Mouse (Mus musculus) liver, embryonic 13.5 days (tissue): Measurements from ENCODE around the gene 1110025L11Rik. TPM values are rescaled to one million over a fixed set of nuclear protein-coding genes. Genes with fewer than 3 reads are reported as not detected.
"Not testable (repeated sequence)": the region's sequence is repeated elsewhere in the genome, so short reads cannot be mapped to it uniquely, and the experiment has no call there.

Source experiments
- ATAC-seq: fragments of 200-750 bp; cut with Nextera tagmentation; 2 replicates; pipeline ENCODE4 v1.8.0; 2017; ENCODE audit warnings: low read depth, mild to moderate bottlenecking, moderate number of reproducible peaks, moderate library complexity
- DNase-seq: peaks from one replicate; pipeline ENCODE4 v3.0.0; 2022
- H3K27ac ChIP-seq: fragments of 300-500 bp; sonication (generic); 2 replicates; pipeline ENCODE4 v1.5.1; 2015; ENCODE audit warnings: moderate library complexity, mild to moderate bottlenecking, inconsistent platforms
- H3K27me3 ChIP-seq: fragments of 300-500 bp; sonication (generic); 2 replicates; pipeline ENCODE4 v1.6.1; 2015; ENCODE audit warnings: mild to moderate bottlenecking, inconsistent platforms
- H3K36me3 ChIP-seq: fragments of 300-500 bp; sonication (generic); 2 replicates; pipeline ENCODE4 v1.6.1; 2015; ENCODE audit warnings: mild to moderate bottlenecking, inconsistent platforms
- H3K4me1 ChIP-seq: fragments of 300-500 bp; sonication (generic); replicated peaks from 2 replicates; pipeline ENCODE4 v1.6.1; 2015; ENCODE audit warnings: inconsistent platforms
- H3K4me2 ChIP-seq: fragments of 300-500 bp; sonication (generic); 2 replicates; pipeline ENCODE4 v1.6.1; 2015; ENCODE audit warnings: inconsistent platforms, mild to moderate bottlenecking, moderate library complexity
- H3K4me3 ChIP-seq: fragments of 300-500 bp; sonication (generic); replicated peaks from 2 replicates; pipeline ENCODE4 v1.5.1; 2015; ENCODE audit warnings: mild to moderate bottlenecking, inconsistent platforms
- H3K9ac ChIP-seq: fragments of 300-500 bp; sonication (generic); 2 replicates; pipeline ENCODE4 v1.6.1; 2015; ENCODE audit warnings: mild to moderate bottlenecking, inconsistent platforms
- H3K9me3 ChIP-seq: fragments of 300-500 bp; sonication (generic); replicated peaks from 2 replicates; pipeline ENCODE4 v1.6.1; 2016; ENCODE audit warnings: inconsistent platforms
- WGBS: fragments of 180-500 bp; shearing (Covaris S2); methylation state at CpG from one replicate; pipeline ENCODE4 v1.1.7; 2015; ENCODE audit not compliant: insufficient replicate concordance; 5-methylcytosine and 5-hydroxymethylcytosine counted together
- polyA plus RNA-seq: library from polyadenylated mRNA; unstranded; fragments of >200 nt; fragmentation: Nextera tagmentation; extraction: Ambion mirVana; gene quantifications from 2 replicates; pipeline ENCODE4 v1.2.1, GENCODE M21; 2015

Gene 1110025L11Rik
- polyA plus RNA-seq, result not detected in 2 replicates

GRCm38 (mm10) chr16:89063902-89064301, at the start of gene 1110025L11Rik:
TSS of gene 1110025L11Rik (minus strand) at chr16:89064002.
- H3K4me3 ChIP-seq, H3K9ac ChIP-seq, H3K4me1 ChIP-seq, H3K9me3 ChIP-seq, H3K4me2 ChIP-seq, ATAC-seq, DNase-seq, H3K27ac ChIP-seq, H3K27me3 ChIP-seq, H3K36me3 ChIP-seq: not testable (repeated sequence)
- no CpG with 5 or more reads among the region's 2 CpGs for whole genome bisulfite sequencing

DNA sequence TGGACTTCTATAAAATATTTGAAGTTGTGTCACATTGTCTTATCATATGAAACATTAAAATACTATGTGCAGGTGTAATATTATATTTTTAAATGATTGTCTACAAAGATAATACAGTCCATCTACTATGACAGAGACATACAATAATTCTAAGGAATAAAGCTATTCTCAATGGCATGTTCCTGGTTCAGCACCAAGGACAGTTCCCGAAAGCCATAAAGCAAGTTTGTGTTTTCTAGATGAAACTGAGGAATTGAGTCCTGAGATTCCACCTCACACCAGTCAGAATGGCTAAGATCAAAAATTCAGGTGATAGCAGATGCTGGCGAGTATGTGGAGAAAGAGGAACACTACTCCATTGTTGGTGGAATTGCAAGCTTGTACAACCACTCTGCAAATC, 7.2 kb upstream of the 1110025L11Rik start:
- 42% methylated on average over 2 of the region's 2 CpGs for WGBS
- H3K36me3 ChIP-seq, H3K27me3 ChIP-seq, DNase-seq, H3K9me3 ChIP-seq, H3K9ac ChIP-seq, H3K4me2 ChIP-seq, H3K4me1 ChIP-seq, ATAC-seq, H3K4me3 ChIP-seq, H3K27ac ChIP-seq: not testable (repeated sequence)

DNA sequence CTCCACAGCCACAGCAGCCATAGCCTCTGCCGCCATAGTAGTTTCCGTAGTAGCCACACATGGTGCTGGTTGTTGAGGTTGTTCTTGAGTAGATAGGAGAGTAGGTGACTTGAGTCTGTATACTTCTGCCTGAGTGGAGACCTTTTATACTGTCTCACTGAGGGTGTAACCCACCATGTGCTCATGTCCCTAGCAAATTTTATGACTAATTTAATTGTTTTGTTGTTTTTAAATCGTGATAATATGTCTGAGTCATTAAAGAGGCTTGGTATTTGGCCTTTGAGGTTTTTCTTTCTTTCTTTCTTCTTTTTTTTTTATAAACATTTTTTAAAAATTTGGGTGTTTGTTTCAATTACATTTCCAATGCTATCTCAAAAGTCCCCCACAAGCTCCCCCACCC, 16.0 kb downstream of the 1110025L11Rik start, which contains the start of gene Krtap6-5:
TSS of gene Krtap6-5 (minus strand) at position 101 of the 400 bp plus-strand sequence.
- no peaks in the 10 kb centered on the region for H3K36me3 ChIP-seq
- ATAC-seq (no peak), DNase-seq (no peak)
- H3K4me1 ChIP-seq, result no peaks in the 10 kb centered on the region
- no peak within 1 kb of the TSS for H3K4me2 ChIP-seq
- no peak within 1 kb of the TSS for H3K9ac ChIP-seq
- H3K27ac ChIP-seq, result no peak within 1 kb of the TSS
- H3K27me3 ChIP-seq, result no peaks in the 10 kb centered on the region
- H3K9me3 ChIP-seq, result no peaks in the 10 kb centered on the region
- no peak within 1 kb of the TSS for H3K4me3 ChIP-seq
- 63% methylated on average over 3 of the region's 3 CpGs for WGBS

DNA sequence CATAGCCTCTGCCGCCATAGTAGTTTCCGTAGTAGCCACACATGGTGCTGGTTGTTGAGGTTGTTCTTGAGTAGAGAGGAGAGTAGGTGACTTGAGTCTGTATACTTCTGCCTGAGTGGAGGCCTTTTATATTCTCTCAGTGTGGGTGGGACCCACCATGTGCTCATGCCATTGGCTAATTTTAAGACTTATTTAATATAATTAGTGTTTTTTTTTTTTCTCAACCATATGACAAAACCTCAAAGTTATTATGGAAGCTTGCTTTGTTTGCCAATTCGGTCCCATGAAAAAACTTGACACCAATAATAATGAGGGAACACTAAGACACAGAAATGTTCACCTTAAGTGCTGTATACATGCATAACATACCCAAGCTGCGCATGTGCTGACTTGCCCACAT, 22.4 kb downstream of the 1110025L11Rik start, which contains the start of gene Gm10228:
TSS of gene Gm10228 (minus strand) at position 101 of the 400 bp plus-strand sequence.
- not testable (repeated sequence) for H3K9me3 ChIP-seq, H3K4me2 ChIP-seq, H3K27ac ChIP-seq, H3K36me3 ChIP-seq, ATAC-seq, H3K4me3 ChIP-seq, H3K27me3 ChIP-seq, H3K4me1 ChIP-seq, H3K9ac ChIP-seq, DNase-seq
- WGBS, result 59% methylated on average over 2 of the region's 4 CpGs

DNA sequence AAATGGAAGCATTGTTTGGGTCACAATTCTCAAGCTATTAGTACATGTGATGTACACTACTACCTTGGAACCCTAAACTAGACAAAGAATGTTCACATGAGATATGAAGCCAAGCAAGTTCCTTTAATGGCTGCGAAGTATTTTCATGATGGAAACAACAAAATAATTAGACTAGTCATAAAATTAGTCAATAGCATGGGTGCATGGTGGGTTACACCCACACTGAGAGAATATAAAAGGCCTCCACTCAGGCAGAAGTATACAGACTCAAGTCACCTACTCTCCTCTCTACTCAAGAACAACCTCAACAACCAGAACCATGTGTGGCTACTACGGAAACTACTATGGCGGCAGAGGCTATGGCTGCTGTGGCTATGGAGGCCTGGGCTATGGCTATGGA, 32.4 kb downstream of the 1110025L11Rik start, which contains the start of gene Krtap6-1:
TSS of gene Krtap6-1 (plus strand) at position 301 of the 400 bp plus-strand sequence.
- H3K36me3 ChIP-seq, H3K27me3 ChIP-seq, H3K4me2 ChIP-seq, H3K27ac ChIP-seq, ATAC-seq, H3K9me3 ChIP-seq, DNase-seq, H3K4me3 ChIP-seq, H3K9ac ChIP-seq, H3K4me1 ChIP-seq: not testable (repeated sequence)
- 76% methylated on average over 3 of the region's 3 CpGs for WGBS

- not testable (repeated sequence) for ATAC-seq, H3K4me3 ChIP-seq, H3K27ac ChIP-seq, H3K4me1 ChIP-seq, H3K27me3 ChIP-seq, H3K9ac ChIP-seq, DNase-seq, H3K4me2 ChIP-seq, H3K9me3 ChIP-seq, H3K36me3 ChIP-seq
- 46% methylated on average over 2 of the region's 3 CpGs for WGBS
These were observed 48.8 kb downstream of the 1110025L11Rik start, which contains the start of gene Gm10229 for GRCm38 (mm10) chr16:89014984-89015383. TSS of gene Gm10229 (plus strand) at chr16:89015284.

GRCm38 (mm10) chr16:89013973-89014372, 49.8 kb downstream of the 1110025L11Rik start:
- Histone ChIP-seq H3K36me3 (no peaks in the 10 kb centered on the region), H3K4me2 (no peak overlapping the region), H3K4me3 (no peak overlapping the region), H3K4me1 (no peaks in the 10 kb centered on the region), H3K27me3 (no peaks in the 10 kb centered on the region), H3K27ac (no peak overlapping the region), H3K9me3 (no peaks in the 10 kb centered on the region; the same call in 1 of the 2 replicates), H3K9ac (no peak overlapping the region)
- DNase-seq, result no peak
- ATAC-seq, result no peak
- 86% methylated on average over 3 of the region's 3 CpGs for WGBS

Other genes starting within 250 kb of the 1110025L11Rik start
- not detected in 2 replicates for gene Krtap15, start 243.8 kb downstream of the 1110025L11Rik start, polyA plus RNA-seq
- not detected in 2 replicates for gene Krtap14, start 237.9 kb downstream of the 1110025L11Rik start, polyA plus RNA-seq
- gene Krtap19-1, start 194.6 kb downstream of the 1110025L11Rik start, polyA plus RNA-seq, result not detected in 2 replicates
- gene Krtap19-2, start 189.7 kb downstream of the 1110025L11Rik start, polyA plus RNA-seq, result not detected in 2 replicates
- gene Krtap19-3, start 186.0 kb downstream of the 1110025L11Rik start, polyA plus RNA-seq, result not detected in 2 replicates
- gene Krtap19-4, start 178.9 kb downstream of the 1110025L11Rik start, polyA plus RNA-seq, result not detected in 2 replicates
- gene Krtap19-5, start 167.5 kb downstream of the 1110025L11Rik start, polyA plus RNA-seq, result not detected in 2 replicates
- gene Krtap19-9b, start 131.7 kb downstream of the 1110025L11Rik start, polyA plus RNA-seq, result not detected in 2 replicates
- not detected in 2 replicates for gene Krtap16-3, start 101.1 kb downstream of the 1110025L11Rik start, polyA plus RNA-seq
- not detected in 2 replicates for gene Krtap22-2, start 53.2 kb downstream of the 1110025L11Rik start, polyA plus RNA-seq
- gene Gm10229, start 48.7 kb downstream of the 1110025L11Rik start, polyA plus RNA-seq, result not detected in 2 replicates
- gene Krtap6-1, start 32.3 kb downstream of the 1110025L11Rik start, polyA plus RNA-seq, result not detected in 2 replicates
- gene Gm10228, start 22.5 kb downstream of the 1110025L11Rik start, polyA plus RNA-seq, result not detected in 2 replicates
- not detected in 2 replicates for gene Krtap6-5, start 16.1 kb downstream of the 1110025L11Rik start, polyA plus RNA-seq
- not detected in 2 replicates for gene Krtap6-3, start 20.0 kb upstream of the 1110025L11Rik start, polyA plus RNA-seq
- not detected in 2 replicates for gene Gm6358, start 76.8 kb upstream of the 1110025L11Rik start, polyA plus RNA-seq
- not detected in 2 replicates for gene Gm10061, start 87.1 kb upstream of the 1110025L11Rik start, polyA plus RNA-seq
- gene Gm9789, start 94.0 kb upstream of the 1110025L11Rik start, polyA plus RNA-seq, result not detected in 2 replicates
- gene Gm7735, start 105.5 kb upstream of the 1110025L11Rik start, polyA plus RNA-seq, result not detected in 2 replicates
- gene 1110057P08Rik, start 110.7 kb upstream of the 1110025L11Rik start, polyA plus RNA-seq, result not detected in 2 replicates
- gene Krtap20-2, start 141.9 kb upstream of the 1110025L11Rik start, polyA plus RNA-seq, result not detected in 2 replicates